Mouse (Mus musculus) ZHBTc4 (cell line): ENCODE measurements around the gene Cfap44.

ENCODE experiments used
- DNase-seq: peaks from one replicate; pipeline ENCODE4 v3.0.0-alpha.2; 2011; ENCODE audit warnings: low read depth, low spot score

Cfap44 gene

GRCm38 (mm10) chr16:44494441-44495108, 100.0 kb downstream of the Cfap44 start:
- DNase-seq, result no peak

- no peak for DNase-seq
Observed at GRCm38 (mm10) chr16:44496971-44497464, 102.4 kb downstream of the Cfap44 start.

- DNase-seq, result peak; percentile 67
Observed at GRCm38 (mm10) chr16:44498447-44498846, 103.9 kb downstream of the Cfap44 start.

- DNase-seq, result no peak
Observed at GRCm38 (mm10) chr16:44501783-44502182, 107.2 kb downstream of the Cfap44 start.

- DNase-seq, result no peak
Observed at GRCm38 (mm10) chr16:44502325-44502724, 107.7 kb downstream of the Cfap44 start.

- DNase-seq, result no peak
Observed at GRCm38 (mm10) chr16:44502895-44503575, 108.4 kb downstream of the Cfap44 start.

GRCm38 (mm10) chr16:44505243-44505642, 110.6 kb downstream of the Cfap44 start:
- no peak for DNase-seq

- no peak for DNase-seq
Observed at GRCm38 (mm10) chr16:44507027-44507929, 112.7 kb downstream of the Cfap44 start.

GRCm38 (mm10) chr16:44508025-44508424, 113.4 kb downstream of the Cfap44 start:
- DNase-seq, result no peak

- DNase-seq, result no peak
Observed at GRCm38 (mm10) chr16:44508772-44509171, 114.2 kb downstream of the Cfap44 start.

- DNase-seq, result no peak
Observed at GRCm38 (mm10) chr16:44509458-44510344, 115.1 kb downstream of the Cfap44 start.

- no peak for DNase-seq
Observed at GRCm38 (mm10) chr16:44510521-44511213, 116.1 kb downstream of the Cfap44 start.

GRCm38 (mm10) chr16:44516498-44516897, 121.9 kb downstream of the Cfap44 start:
- peak; percentile 51 for DNase-seq

- DNase-seq, result no peak
Observed at GRCm38 (mm10) chr16:44523595-44523994, 129.0 kb downstream of the Cfap44 start.

GRCm38 (mm10) chr16:44526044-44526443, 131.4 kb downstream of the Cfap44 start:
- DNase-seq, result no peak

- no peak for DNase-seq
Observed at GRCm38 (mm10) chr16:44526689-44527088, 132.1 kb downstream of the Cfap44 start.

- DNase-seq, result no peak
Observed at GRCm38 (mm10) chr16:44527218-44527905, 132.8 kb downstream of the Cfap44 start.

- DNase-seq, result peak; percentile 23
Observed at GRCm38 (mm10) chr16:44528955-44529354, 134.4 kb downstream of the Cfap44 start.

- DNase-seq, result no peak
Observed at GRCm38 (mm10) chr16:44529691-44530090, 135.1 kb downstream of the Cfap44 start.

- no peak for DNase-seq
Observed at GRCm38 (mm10) chr16:44530191-44530590, 135.6 kb downstream of the Cfap44 start.
